Comparison of ENCODE assay signal across 8 mouse cellular contexts in the genomic region with DNA sequence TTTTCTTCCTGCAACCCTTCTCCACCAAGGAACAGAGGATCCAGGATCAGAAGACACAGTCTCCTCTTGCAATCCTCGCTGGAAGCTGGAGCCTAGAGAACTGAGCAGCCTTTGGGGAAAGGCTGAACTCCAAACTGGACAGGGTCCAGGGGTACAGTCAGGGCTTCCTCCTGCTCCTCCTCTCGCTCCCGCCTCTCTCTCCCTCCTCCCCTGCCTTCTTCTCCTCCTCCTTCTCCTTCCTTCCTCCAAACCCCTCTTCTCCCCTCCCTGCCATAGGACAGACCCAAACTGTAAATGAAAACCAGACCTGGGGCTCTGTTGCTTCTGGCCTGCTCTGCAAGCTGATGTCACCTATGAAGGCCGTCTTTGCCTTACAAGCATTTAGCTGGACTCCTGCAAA. TPM values are rescaled to one million over a fixed set of nuclear protein-coding genes. Genes with fewer than 3 reads are reported as not detected.
DNase-seq lines count a peak whose midpoint lies in the region; ATAC-seq and TF ChIP-seq lines count a peak whose summit lies in the region.

Col6a3 (minus strand) TSS at position 136 of the 400 bp plus-strand sequence.

- H3K4me2 ChIP-seq in forebrain, embryonic 12.5 days = no peak within 1 kb of the TSS
- H3K4me2 ChIP-seq in forebrain, embryonic 14.5 days (ENCODE audit: low read length) = no peak within 1 kb of the TSS
- peak within 1 kb of the TSS; percentile 58 for H3K4me2 ChIP-seq in lung, embryonic 14.5 days

- H3K27ac ChIP-seq in forebrain, embryonic 12.5 days = no peak within 1 kb of the TSS
- no peak within 1 kb of the TSS for H3K27ac ChIP-seq in forebrain, embryonic 14.5 days (ENCODE audit: low read depth, low read length)
- peak within 1 kb of the TSS; percentile 80 for H3K27ac ChIP-seq in lung, embryonic 14.5 days (ENCODE audit: low read depth)

- DNase-seq in forebrain, embryonic 14.5 days (ENCODE audit: low spot score) = no peak
- DNase-seq in gastrocnemius, postnatal 25 days = peak; percentile 75
- peak; percentile 20 for DNase-seq in kidney, adult 18-20 months
- DNase-seq in lung, embryonic 14.5 days = peak; percentile 83
- peak; percentile 50 for DNase-seq in urinary bladder, postnatal 25 days (ENCODE audit: low spot score)
- no peak for DNase-seq in layer of hippocampus, adult 18-20 months (ENCODE audit: low spot score in 2 of 2)
- DNase-seq in cerebellum, postnatal 36 days = no peak

- H3K9me3 ChIP-seq in forebrain, embryonic 12.5 days = no peaks in the 10 kb centered on the region
- H3K9me3 ChIP-seq in forebrain, embryonic 14.5 days (replicated peaks; ENCODE audit: control insufficient read depth, low read length) = no peaks in the 10 kb centered on the region
- no peaks in the 10 kb centered on the region for H3K9me3 ChIP-seq in lung, embryonic 14.5 days (ENCODE audit: low read depth, low read length)

- no peak for ATAC-seq in forebrain, embryonic 12.5 days (ENCODE audit: low FRiP score)
- no peak for ATAC-seq in forebrain, embryonic 14.5 days
- peak; percentile 82 for ATAC-seq in lung, embryonic 14.5 days (ENCODE audit: insufficient read depth)

- 70% methylated on average over 4 of the region's 4 CpGs for whole genome bisulfite sequencing in forebrain, embryonic 12.5 days
- 50% methylated on average over 4 of the region's 4 CpGs for WGBS in forebrain, embryonic 14.5 days
- WGBS in lung, embryonic 14.5 days = 29% methylated on average over 4 of the region's 4 CpGs

- H3K9ac ChIP-seq in forebrain, embryonic 12.5 days = no peak within 1 kb of the TSS
- H3K9ac ChIP-seq in forebrain, embryonic 14.5 days (ENCODE audit: low read length) = no peak within 1 kb of the TSS
- H3K9ac ChIP-seq in lung, embryonic 14.5 days = peak within 1 kb of the TSS; percentile 43

- no peak within 1 kb of the TSS for H3K4me3 ChIP-seq in forebrain, embryonic 12.5 days (replicated peaks)
- no peak within 1 kb of the TSS for H3K4me3 ChIP-seq in forebrain, embryonic 14.5 days (ENCODE audit: low read depth, low read length)
- peak within 1 kb of the TSS; percentile 34 for H3K4me3 ChIP-seq in lung, embryonic 14.5 days (ENCODE audit: low read depth, low read length)

- no peaks in the 10 kb centered on the region for H3K27me3 ChIP-seq in forebrain, embryonic 12.5 days
- no peaks in the 10 kb centered on the region for H3K27me3 ChIP-seq in forebrain, embryonic 14.5 days (replicated peaks; ENCODE audit: control insufficient read depth, insufficient read depth, low read length)
- H3K27me3 ChIP-seq in lung, embryonic 14.5 days (ENCODE audit: insufficient read depth, low read length) = no peaks in the 10 kb centered on the region

- peaks cover 7% of the 10 kb centered on the region; the same call in 1 of the 2 replicates for H3K4me1 ChIP-seq in forebrain, embryonic 12.5 days
- no peaks in the 10 kb centered on the region; the same call in 1 of the 2 replicates for H3K4me1 ChIP-seq in forebrain, embryonic 14.5 days (ENCODE audit: control insufficient read depth, insufficient read depth, low read length)
- 0 out of 2 replicates have a peak, but pooled peaks cover 5% of the 10 kb centered on the region for H3K4me1 ChIP-seq in lung, embryonic 14.5 days (ENCODE audit: insufficient read depth)

- TF ChIP-seq CTCF in lung, embryonic 14.5 days (IDR thresholded peaks at IDR 0.05; ENCODE audit: low read depth) = no peak

- H3K36me3 ChIP-seq in forebrain, embryonic 12.5 days (replicated peaks) = no peaks in the 10 kb centered on the region
- H3K36me3 ChIP-seq in forebrain, embryonic 14.5 days (ENCODE audit: control insufficient read depth, insufficient read depth, low read length) = no peaks in the 10 kb centered on the region
- no peaks in the 10 kb centered on the region for H3K36me3 ChIP-seq in lung, embryonic 14.5 days (ENCODE audit: insufficient read depth)

RNA-seq across cellular contexts. Expression of gene Col6a3, which starts in this region (rescaled TPM):
- 10.4 and 13.5 TPM in 2 replicates for polyA plus RNA-seq in forebrain, embryonic 12.5 days (2016; fragmentation: Nextera tagmentation; extraction: Ambion mirVana)
- polyA plus RNA-seq in forebrain, embryonic 14.5 days (2014; fragmentation: Nextera tagmentation; extraction: Ambion mirVana) = 2.9 and 5.5 TPM in 2 replicates
- 100 to 1,000 TPM in 1 of 2 experiments, 10 to 100 TPM in 1; 86.2 to 121 TPM for total RNA-seq in gastrocnemius, postnatal 25 days (2021)
- 63.0 and 74.6 TPM in 2 replicates for polyA plus RNA-seq in lung, embryonic 14.5 days (2014; fragmentation: Nextera tagmentation; extraction: Ambion mirVana)
- 1 to 10 TPM; 3.4 to 4.3 TPM for total RNA-seq in layer of hippocampus, adult 18-20 months (2021)

Comparison
In these comparisons a context has a peak if more than half of its experiments do, and no peak if none do; other contexts are left out.
1. RNA of gene Col6a3 (total RNA-seq): 86.2 to 121 TPM in gastrocnemius, postnatal 25 days; 3.4 to 4.3 TPM in layer of hippocampus, adult 18-20 months; every median in the first group is over 10 times any median in the second.
2. DNase-seq: peak in gastrocnemius, postnatal 25 days (single experiment), kidney, adult 18-20 months (single experiment), lung, embryonic 14.5 days (single experiment) and urinary bladder, postnatal 25 days (single experiment); none in forebrain, embryonic 14.5 days (single experiment), layer of hippocampus, adult 18-20 months (0 of 2) and cerebellum, postnatal 36 days (0 of 2).